Mouse (Mus musculus): ENCODE data around the gene Pdcd1. TPM values are rescaled to one million over a fixed set of nuclear protein-coding genes. Genes with fewer than 3 reads are reported as not detected.
A peak's percentile ranks its signal among the peaks of the same experiment; 100 is the strongest.
"Not testable (repeated sequence)": the region's sequence is repeated elsewhere in the genome, so short reads cannot be mapped to it uniquely, and the experiment has no call there.

Pdcd1 gene
- total RNA-seq, 2 experiments from 2014 or later: not detected

GRCm38 (mm10) chr1:94028741-94029140, 23.6 kb downstream of the Pdcd1 start:
- DNase-seq: no peak

- DNase-seq: no peak
Measured at GRCm38 (mm10) chr1:94027506-94028108, 24.7 kb downstream of the Pdcd1 start.

- DNase-seq: no peak
Measured at GRCm38 (mm10) chr1:94020151-94020550, 32.2 kb downstream of the Pdcd1 start, which contains the start of gene Neu4. TSS of gene Neu4 (plus strand) at chr1:94020451.

GRCm38 (mm10) chr1:94011643-94012042, 40.7 kb downstream of the Pdcd1 start:
- DNase-seq: no peak

GRCm38 (mm10) chr1:94008826-94009225, 43.5 kb downstream of the Pdcd1 start:
- DNase-seq: peak; percentile 70 to 75

- DNase-seq: not testable (repeated sequence)
Measured at GRCm38 (mm10) chr1:94005954-94006506, 46.3 kb downstream of the Pdcd1 start.

GRCm38 (mm10) chr1:94001023-94001422, 51.3 kb downstream of the Pdcd1 start:
- no peak for DNase-seq

- not testable (repeated sequence) for DNase-seq
Measured at GRCm38 (mm10) chr1:93991491-93991890, 60.9 kb downstream of the Pdcd1 start.

- not testable (repeated sequence) for DNase-seq
Measured at GRCm38 (mm10) chr1:93991068-93991467, 61.3 kb downstream of the Pdcd1 start.

GRCm38 (mm10) chr1:93990209-93990608, 62.1 kb downstream of the Pdcd1 start, which contains the start of gene Gal3st2c:
TSS of gene Gal3st2c (plus strand) at chr1:93990509.
- not testable (repeated sequence) for DNase-seq

- DNase-seq: no peak
Measured at GRCm38 (mm10) chr1:93988786-93989185, 63.6 kb downstream of the Pdcd1 start.

Other genes starting within 250 kb of the Pdcd1 start
- 10 to 100 TPM; 12.9 to 13.8 TPM for gene Ing5, start 248.6 kb downstream of the Pdcd1 start, total RNA-seq (2021)
- 10 to 100 TPM; 16.1 to 18.5 TPM for gene D2hgdh, start 227.6 kb downstream of the Pdcd1 start, total RNA-seq (2021)
- gene Gal3st2, start 191.2 kb downstream of the Pdcd1 start, total RNA-seq (2021): under 1 TPM; 0.40 to 0.46 TPM
- under 1 TPM in 1 of 2 experiments, not detected in 1; 0.57 TPM for gene Gal3st2b, start 134.2 kb downstream of the Pdcd1 start, total RNA-seq (2021)
- under 1 TPM; 0.08 to 0.10 TPM for gene Gal3st2c, start 62.0 kb downstream of the Pdcd1 start, total RNA-seq (2021)
- gene Neu4, start 32.1 kb downstream of the Pdcd1 start, total RNA-seq (2021): 10 to 100 TPM; 10.4 to 12.3 TPM